Mouse (Mus musculus) G1E-ER4 (cell line): ENCODE results near the gene Pik3cd. TPM values are rescaled to one million over a fixed set of nuclear protein-coding genes. Genes with fewer than 3 reads are reported as not detected.

Source experiments
- GATA1 ChIP-seq: IDR thresholded peaks from one replicate; pipeline ENCODE4 v1.8.0; 2012; ENCODE audit warnings: low read length, inconsistent platforms
- polyA plus RNA-seq: library from polyadenylated mRNA; stranded (reverse); fragments of >175 nt; gene quantifications from 2 replicates; pipeline ENCODE4 v1.2.3, GENCODE M21; 2012

Pik3cd gene
- polyA plus RNA-seq, result 22.4 and 27.4 TPM in 2 replicates

- no peak for TF ChIP-seq GATA1
Measured at GRCm38 (mm10) chr4:149702210-149702979, at the start of gene Pik3cd. TSS of gene Pik3cd (minus strand) at chr4:149702571.

GRCm38 (mm10) chr4:149750671-149751070, 48.3 kb upstream of the Pik3cd start:
- no peak for TF ChIP-seq GATA1

GRCm38 (mm10) chr4:149749003-149749662, 46.8 kb upstream of the Pik3cd start:
- no peak for TF ChIP-seq GATA1

- no peak for TF ChIP-seq GATA1
Measured at GRCm38 (mm10) chr4:149744119-149744518, 41.7 kb upstream of the Pik3cd start.

GRCm38 (mm10) chr4:149742011-149742530, 39.7 kb upstream of the Pik3cd start:
- no peak for TF ChIP-seq GATA1

GRCm38 (mm10) chr4:149740301-149740700, 37.9 kb upstream of the Pik3cd start:
- no peak for TF ChIP-seq GATA1

- TF ChIP-seq GATA1, result no peak
Measured at GRCm38 (mm10) chr4:149739478-149739877, 37.1 kb upstream of the Pik3cd start.

- TF ChIP-seq GATA1, result no peak
Measured at GRCm38 (mm10) chr4:149737383-149738324, 35.3 kb upstream of the Pik3cd start, which contains the start of gene Tmem201. TSS of gene Tmem201 (minus strand) at chr4:149738044.

GRCm38 (mm10) chr4:149736581-149736980, 34.2 kb upstream of the Pik3cd start:
- TF ChIP-seq GATA1, result no peak

GRCm38 (mm10) chr4:149735624-149736250, 33.4 kb upstream of the Pik3cd start:
- no peak for TF ChIP-seq GATA1

GRCm38 (mm10) chr4:149734730-149735475, 32.5 kb upstream of the Pik3cd start:
- no peak for TF ChIP-seq GATA1

- no peak for TF ChIP-seq GATA1
Measured at GRCm38 (mm10) chr4:149734246-149734645, 31.9 kb upstream of the Pik3cd start.

GRCm38 (mm10) chr4:149733748-149734147, 31.4 kb upstream of the Pik3cd start:
- TF ChIP-seq GATA1, result no peak

- TF ChIP-seq GATA1, result no peak
Measured at GRCm38 (mm10) chr4:149732800-149733199, 30.4 kb upstream of the Pik3cd start.
